Mouse (Mus musculus): ENCODE data around the gene Gja4. TPM values are rescaled to one million over a fixed set of nuclear protein-coding genes. Genes with fewer than 3 reads are reported as not detected.

Gene Gja4
- total RNA-seq, 1 experiment from 2014 or later: 3.0 TPM

DNA sequence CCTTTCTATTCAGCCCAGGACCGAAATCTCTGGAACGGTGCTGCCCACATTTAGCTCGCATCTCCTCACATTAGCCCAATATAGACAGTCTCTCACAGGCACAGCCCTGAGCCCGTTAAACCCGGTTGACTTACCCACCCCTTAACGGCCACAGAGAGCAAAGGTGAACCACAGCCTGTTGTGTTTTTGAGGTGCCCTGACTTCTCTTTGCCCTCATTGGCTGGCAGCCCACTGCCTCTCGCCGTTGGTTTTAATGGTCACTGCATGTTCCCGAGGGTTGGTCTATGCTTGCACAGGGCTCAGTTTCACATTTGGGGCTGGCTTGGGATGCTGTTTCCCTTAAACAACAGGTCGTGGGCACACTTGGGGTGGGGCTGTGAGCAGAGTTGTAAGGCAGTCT, 10.5 kb upstream of the Gja4 start:
- DNase-seq: no peak

DNA sequence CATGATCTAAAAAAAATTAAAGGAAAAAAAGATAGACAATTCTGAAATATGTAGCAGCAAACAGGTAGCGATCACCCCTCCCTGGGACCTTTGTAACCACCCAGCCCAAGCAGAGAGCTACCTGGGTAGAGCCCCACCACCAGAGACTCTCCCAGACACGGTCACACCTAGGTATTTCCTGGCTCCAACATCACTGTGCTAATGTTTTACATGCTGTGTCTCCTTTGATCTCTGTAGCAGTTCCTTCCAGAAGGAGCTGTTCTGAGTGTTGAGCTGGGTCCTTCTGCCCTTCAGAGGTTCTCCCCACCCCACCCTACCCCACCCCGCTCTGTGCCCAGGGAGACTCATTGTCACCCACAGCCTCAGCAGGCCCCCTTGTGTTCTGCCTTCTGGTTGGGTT, 9.8 kb upstream of the Gja4 start:
- no peak for DNase-seq

GRCm38 (mm10) chr4:127319613-127320012, 5.8 kb upstream of the Gja4 start:
- DNase-seq: peak; percentile 51

DNA sequence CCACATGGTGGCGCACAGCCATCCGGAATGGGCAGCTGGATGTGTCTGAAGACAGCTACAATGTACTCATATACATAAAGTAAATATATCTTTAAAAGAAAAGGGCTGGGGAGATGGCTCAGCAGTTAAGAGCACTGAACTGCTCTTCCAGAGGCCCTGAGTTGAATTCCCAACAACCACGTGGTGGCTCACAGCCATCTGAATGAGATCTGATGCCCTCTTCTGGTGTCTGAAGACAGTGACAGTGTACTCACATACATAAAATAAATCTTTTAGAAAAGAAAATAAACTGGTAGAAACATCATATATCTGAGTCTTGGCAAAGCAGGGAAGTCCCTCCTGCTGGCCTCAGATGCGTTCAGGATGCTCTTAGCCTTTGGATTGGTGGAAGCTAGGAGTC, 3.3 kb upstream of the Gja4 start:
- DNase-seq: no peak

GRCm38 (mm10) chr4:127315753-127316152, 1.9 kb upstream of the Gja4 start:
- DNase-seq: no peak

DNA sequence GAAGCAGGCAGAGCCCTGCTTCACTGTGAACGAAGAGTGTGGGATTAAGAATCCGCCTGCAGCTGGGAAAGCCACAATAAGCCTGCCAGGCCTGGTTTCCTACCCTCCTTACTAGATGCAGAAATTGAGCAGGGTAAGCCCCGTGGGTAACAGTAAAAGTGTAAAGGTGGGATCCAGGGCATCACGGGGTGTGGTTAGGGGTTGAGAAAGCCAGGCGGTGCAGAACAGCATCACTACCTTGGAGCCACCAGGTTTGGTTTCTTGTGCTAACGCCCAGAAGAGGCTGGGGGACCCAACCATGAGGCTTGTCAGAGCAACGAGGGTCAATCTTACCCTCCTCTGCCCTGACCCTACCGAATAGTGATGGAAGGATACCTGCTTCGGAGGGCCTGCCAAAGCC, 746 bp upstream of the Gja4 start:
- no peak for DNase-seq

GRCm38 (mm10) chr4:127312349-127312748, 1.5 kb downstream of the Gja4 start:
- no peak for DNase-seq

GRCm38 (mm10) chr4:127311561-127311960, 2.3 kb downstream of the Gja4 start:
- no peak for DNase-seq

DNA sequence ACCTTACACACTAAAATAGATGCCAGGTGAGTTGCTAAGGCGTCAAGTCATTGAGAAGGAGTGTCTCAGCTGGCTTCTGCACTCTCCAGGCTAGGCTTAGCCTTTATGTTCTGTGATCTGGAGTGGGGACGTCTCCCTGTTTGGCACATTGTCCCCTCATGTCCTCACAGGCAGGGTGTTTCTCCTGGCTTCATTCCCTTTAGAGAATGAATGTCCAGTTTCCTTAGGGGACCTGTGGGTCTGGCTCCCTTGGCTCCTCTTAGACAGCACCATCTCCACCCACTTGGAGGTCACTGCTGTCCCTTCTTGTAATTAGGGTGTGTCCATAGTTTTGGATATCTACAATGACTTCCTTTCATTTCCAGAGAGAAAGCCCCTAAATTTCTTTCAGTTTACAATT, 6.9 kb downstream of the Gja4 start:
- DNase-seq: no peak

DNA sequence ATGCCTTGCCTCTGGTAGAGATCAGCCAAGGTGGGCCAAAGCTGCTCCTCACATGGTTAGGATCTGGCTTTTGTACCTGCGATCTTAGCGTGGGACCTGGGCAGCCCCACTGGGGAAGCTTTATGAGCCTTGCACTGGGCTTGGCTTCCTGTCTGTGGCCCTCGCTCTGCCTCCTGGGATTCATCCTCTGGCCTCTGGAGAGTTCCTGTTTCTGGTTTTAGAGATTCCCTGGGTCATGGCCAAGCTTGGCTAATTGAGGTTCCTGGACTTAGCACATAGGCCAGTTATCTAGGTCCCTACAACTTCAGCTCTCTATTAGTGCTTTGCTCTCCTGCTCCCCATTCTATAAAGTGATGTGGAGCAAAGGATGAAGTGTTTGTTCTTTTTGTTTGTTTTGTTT, 10.0 kb downstream of the Gja4 start:
- DNase-seq: no peak

- no peak for DNase-seq
These were observed 13.3 kb downstream of the Gja4 start for GRCm38 (mm10) chr4:127300503-127300902.

- peak; percentile 46 for DNase-seq
These were observed 21.2 kb downstream of the Gja4 start for GRCm38 (mm10) chr4:127292631-127293030.

DNA sequence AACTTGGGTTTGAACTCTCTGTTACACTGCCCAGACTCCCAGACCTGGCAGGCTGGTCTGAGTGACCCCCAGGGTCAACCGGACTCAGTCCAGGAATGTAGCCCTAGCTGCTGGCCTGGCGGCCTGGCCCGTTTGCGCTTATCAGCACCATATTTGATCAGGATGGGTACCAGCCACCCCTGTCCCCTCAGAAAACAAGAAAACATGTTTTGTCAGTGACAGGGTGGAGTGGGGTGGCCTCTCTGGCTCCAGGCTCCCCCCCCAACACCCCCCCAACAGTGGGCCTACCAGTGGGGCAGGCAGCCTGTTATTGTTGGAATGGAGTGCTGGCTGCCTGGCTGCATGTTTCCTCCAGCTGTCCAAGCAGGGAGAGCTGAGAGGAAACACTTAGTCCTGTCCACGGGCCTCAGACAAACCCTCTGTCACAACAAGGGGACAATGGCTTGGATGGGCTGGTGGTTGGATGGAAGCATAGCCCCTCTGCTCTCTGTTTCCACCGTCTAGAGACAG, 24.7 kb downstream of the Gja4 start:
- no peak for DNase-seq

DNA sequence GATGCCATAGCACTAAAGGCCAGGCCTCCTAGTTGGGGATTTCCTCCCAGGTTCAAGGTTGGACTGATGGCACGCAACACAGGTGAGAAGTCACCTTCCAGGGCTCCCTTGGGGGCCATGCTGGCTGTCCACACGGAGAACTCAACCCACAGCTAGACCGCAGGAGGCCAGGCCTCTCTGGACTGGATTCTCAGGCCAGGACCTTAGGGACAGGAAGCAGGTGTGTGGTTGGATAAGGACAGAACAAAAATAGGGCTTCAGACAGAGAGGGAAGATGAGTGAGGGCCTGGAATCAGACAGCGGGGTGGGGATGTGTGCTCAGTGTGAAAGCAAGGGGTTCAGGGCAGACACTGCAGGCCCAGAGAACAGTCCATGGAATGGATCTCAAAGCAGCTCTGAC, 26.9 kb downstream of the Gja4 start:
- DNase-seq: no peak

DNA sequence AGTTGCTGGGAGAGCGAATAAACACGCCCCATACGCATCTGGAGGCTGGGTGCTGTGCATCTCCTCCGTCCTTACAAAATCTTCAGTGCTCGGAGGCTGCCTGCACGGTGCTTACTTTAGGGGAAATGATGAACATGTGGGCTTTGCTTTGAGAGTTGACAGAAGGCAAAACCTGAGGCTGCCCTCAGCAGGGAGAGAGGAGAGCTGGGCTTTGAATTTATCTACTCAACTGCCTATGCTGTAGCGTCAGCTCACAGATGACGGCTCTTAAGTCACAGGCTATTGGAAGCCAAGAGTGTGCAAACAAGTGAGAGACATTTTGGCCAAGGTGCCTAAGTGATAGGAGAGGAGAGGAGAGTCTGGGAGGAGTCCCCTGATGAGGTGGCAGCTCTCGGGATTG, 34.6 kb downstream of the Gja4 start:
- no peak for DNase-seq

DNA sequence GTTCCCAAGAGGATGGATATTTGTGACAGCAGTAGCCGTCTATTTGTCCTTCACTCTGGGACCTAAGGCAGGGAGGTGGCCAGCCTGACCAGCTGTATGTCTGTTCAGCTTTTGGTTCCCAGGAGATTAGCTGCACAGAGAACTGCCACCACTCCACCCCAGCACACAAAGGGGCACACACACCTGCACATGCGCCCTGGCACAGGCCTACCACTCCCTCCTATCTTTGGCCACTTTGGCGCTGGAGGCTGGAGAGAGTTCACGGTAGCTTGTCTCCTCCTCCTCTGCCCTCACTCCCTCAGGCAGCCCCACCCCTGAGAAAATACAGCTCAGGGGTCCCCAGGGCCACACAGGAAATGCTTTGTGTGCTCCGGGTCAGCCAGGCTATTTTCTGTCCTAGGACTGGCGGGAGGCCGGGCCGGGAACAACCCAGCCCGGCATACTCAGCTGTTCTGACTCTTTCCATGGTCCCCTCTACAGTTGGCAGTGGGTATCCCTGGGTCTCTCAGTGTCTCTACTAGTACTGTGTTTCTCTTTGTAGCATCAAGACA, 35.3 kb downstream of the Gja4 start:
- peak; percentile 13 for DNase-seq

DNA sequence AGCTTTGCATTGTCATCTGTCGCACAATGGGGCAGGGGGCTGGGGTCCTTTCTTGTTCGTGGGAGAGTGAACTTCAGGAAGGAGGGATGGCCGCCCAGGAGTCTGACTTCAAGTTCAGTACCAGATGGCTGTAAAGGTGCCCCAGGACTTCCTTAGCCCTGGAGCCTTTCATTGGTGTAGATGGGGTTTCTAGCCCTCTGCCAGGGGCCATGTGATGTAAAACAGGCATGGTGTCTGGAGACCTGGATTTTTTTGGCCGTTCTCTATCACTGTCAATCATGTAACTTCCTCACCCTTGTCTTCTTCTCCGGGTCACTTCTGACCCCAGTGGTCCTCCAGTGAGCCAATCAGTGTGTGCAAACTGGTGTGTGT, 49.7 kb downstream of the Gja4 start:
- no peak for DNase-seq

DNA sequence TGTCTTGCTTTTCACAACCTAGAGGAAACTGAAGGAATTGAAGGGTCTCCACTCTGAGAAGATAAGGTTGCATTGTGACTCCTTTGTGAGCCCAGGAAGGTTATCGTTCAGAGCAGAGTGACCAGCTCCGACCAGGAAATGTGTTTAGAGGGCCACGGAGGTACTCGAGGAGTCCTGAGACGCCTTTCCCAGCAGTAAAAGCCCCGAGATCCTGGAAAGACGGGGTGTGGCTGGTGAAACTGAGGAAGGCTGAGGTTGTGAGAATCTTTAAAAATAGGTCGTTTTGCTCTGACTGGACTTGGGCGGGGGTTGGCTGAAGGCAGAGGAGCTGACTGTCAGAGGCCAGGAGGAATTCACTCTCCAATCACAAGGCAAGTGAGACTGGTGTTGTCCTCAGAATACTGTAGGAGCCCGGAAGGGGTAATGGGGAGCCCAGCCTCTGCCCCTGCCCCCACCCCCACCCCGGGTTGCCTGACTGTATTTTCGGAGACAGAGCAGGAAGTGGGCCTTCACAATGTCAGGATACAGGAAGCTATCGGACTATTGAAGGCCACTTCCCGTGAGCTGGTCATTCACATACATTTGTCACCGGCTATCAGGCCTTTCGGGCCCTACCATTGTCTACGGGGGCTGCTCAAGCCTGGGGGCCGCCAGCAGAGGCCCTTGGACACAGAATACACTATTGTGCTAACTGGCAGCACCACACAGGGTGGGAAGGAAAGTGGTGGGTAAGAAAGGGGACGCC, 50.2 kb downstream of the Gja4 start:
- DNase-seq: no peak

DNA sequence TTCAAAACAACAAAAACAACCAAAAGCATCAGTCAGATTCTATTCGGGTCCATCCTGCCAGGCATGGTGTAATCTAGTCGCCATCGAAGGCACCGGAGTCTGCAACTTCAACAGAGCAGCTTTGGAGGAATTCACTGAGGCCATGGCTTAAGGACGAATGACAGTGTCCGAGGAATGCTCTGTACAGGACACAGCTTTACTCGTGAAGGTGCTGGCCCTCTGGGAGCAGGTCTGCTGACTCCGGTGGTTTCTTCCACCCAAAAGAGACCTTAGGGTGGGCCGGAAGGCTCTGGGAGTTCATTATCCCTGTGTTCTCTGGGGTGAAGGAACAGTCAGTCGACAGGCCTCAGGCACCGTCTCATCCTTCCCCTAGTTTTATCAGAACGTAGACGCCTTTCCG, 52.2 kb downstream of the Gja4 start:
- DNase-seq: no peak

Other genes starting within 250 kb of the Gja4 start
- 20.3 and 21.6 TPM in 2 replicates for gene Zmym6, start 236.7 kb downstream of the Gja4 start, total RNA-seq (2021)
- gene Tmem35b, start 190.3 kb downstream of the Gja4 start, total RNA-seq (2021): 26.2 and 30.3 TPM in 2 replicates
- 4.5 and 6.0 TPM in 2 replicates for gene Dlgap3, start 144.8 kb downstream of the Gja4 start, total RNA-seq (2021)
- 48.8 and 55.9 TPM in 2 replicates for gene Smim12, start 70.3 kb downstream of the Gja4 start, total RNA-seq (2021)
- gene Gjb3, start 16.8 kb upstream of the Gja4 start, total RNA-seq (2021): not detected in 2 replicates
- not detected in 2 replicates for gene Gjb4, start 40.0 kb upstream of the Gja4 start, total RNA-seq (2021)
- gene Gjb5, start 44.1 kb upstream of the Gja4 start, total RNA-seq (2021): not detected in 2 replicates

Measured in adrenal gland, postnatal 25 days (tissue).